ENCODE assay signal across 8 mouse cellular contexts in the genomic region with DNA sequence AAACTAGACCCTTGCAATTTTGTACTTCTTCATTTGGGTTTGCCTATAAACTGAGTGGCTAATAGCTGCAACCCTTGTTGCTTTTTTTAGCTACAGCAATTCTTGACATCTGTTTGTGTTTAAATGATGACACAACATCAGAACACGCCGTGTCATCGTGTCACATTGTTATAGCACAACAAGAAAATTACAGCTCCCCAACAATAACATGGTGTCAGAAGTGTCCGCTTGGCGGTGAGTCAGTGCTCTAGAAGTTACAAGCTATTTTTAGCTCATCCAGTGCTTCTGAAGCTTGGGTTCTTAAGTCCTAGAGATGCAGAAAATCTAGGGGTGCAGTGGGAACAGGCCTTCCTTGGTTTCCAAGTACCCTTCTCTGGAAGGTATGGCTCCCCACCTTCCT. TPM values are rescaled to one million over a fixed set of nuclear protein-coding genes. Genes with fewer than 3 reads are reported as not detected.
DNase-seq lines count a peak whose midpoint lies in the region; ATAC-seq and TF ChIP-seq lines count a peak whose summit lies in the region.

No protein-coding gene starts in this region.

- ATAC-seq in hindbrain, embryonic 15.5 days (ENCODE audit: low FRiP score, low read depth), result no peak
- ATAC-seq in activated CD4-positive, CD25-positive, alpha-beta regulatory T cell, adult 4 months, result no peak

- TF ChIP-seq CTCF in cerebellum, adult 2 months (IDR thresholded peaks at IDR 0.05; ENCODE audit: borderline replicate concordance, insufficient read depth, low read depth, low read length), result no peak

- H3K36me3 ChIP-seq in hindbrain, embryonic 15.5 days, result no peaks in the 10 kb centered on the region
- H3K36me3 ChIP-seq in megakaryocyte, embryonic 14.5 days (replicated peaks; ENCODE audit: low read length), result peaks cover 21% of the 10 kb centered on the region

- H3K9ac ChIP-seq in hindbrain, embryonic 15.5 days, result peak overlapping the region; percentile 96

- H3K27ac ChIP-seq in cerebellum, adult 2 months (ENCODE audit: insufficient read depth, low read length), result peak overlapping the region; percentile 9
- H3K27ac ChIP-seq in hindbrain, embryonic 15.5 days (replicated peaks), result peak overlapping the region; percentile 95

- DNase-seq in cerebellum, adult 2 months, result no peak
- no peak for DNase-seq in cerebellum, adult 11-12 months
- DNase-seq in thymus, postnatal 0 days (ENCODE audit: low spot score), result peak; percentile 14
- DNase-seq in thymus, postnatal 25 days, result no peak
- no peak for DNase-seq in layer of hippocampus, postnatal 36 days

- WGBS in cerebellum, adult 2 months, result 46% methylated on average over 5 of the region's 5 CpGs
- 53% methylated on average over 5 of the region's 5 CpGs for WGBS in hindbrain, embryonic 15.5 days

- no peaks in the 10 kb centered on the region for H3K9me3 ChIP-seq in hindbrain, embryonic 15.5 days
- peaks cover 3% of the 10 kb centered on the region; the same call in 1 of the 2 replicates for H3K9me3 ChIP-seq in megakaryocyte, embryonic 14.5 days

- H3K27me3 ChIP-seq in cerebellum, adult 2 months (ENCODE audit: control insufficient read depth, insufficient read depth, low read length), result no peaks in the 10 kb centered on the region
- no peaks in the 10 kb centered on the region for H3K27me3 ChIP-seq in hindbrain, embryonic 15.5 days
- H3K27me3 ChIP-seq in megakaryocyte, embryonic 14.5 days (replicated peaks), result no peaks in the 10 kb centered on the region

- TF ChIP-seq POLR2A in cerebellum, adult 2 months (IDR thresholded peaks at IDR 0.05; ENCODE audit: borderline replicate concordance, insufficient read depth, low read length), result no peak

- H3K4me3 ChIP-seq in cerebellum, adult 2 months (replicated peaks; ENCODE audit: insufficient read depth, low read depth, low read length), result peak overlapping the region; percentile 57
- H3K4me3 ChIP-seq in hindbrain, embryonic 15.5 days, result peak overlapping the region; percentile 99
- peak overlapping the region; percentile 93 for H3K4me3 ChIP-seq in megakaryocyte, embryonic 14.5 days (replicated peaks)

- H3K4me2 ChIP-seq in hindbrain, embryonic 15.5 days, result peak overlapping the region; percentile 94

- H3K4me1 ChIP-seq in cerebellum, adult 2 months (ENCODE audit: control insufficient read depth, insufficient read depth, low read length), result no peaks in the 10 kb centered on the region
- peaks cover 21% of the 10 kb centered on the region for H3K4me1 ChIP-seq in hindbrain, embryonic 15.5 days (replicated peaks)
- H3K4me1 ChIP-seq in megakaryocyte, embryonic 14.5 days, result peaks cover 29% of the 10 kb centered on the region

RNA-seq across cellular contexts. Expression of a gene that starts 0.6 kb away (rescaled TPM):
- 36.2 and 39.2 TPM in 2 replicates for polyA plus RNA-seq in cerebellum, adult 2 months (2012; rRNA removed)
- polyA plus RNA-seq in thymus, postnatal 0 days (2015; fragmentation: Nextera tagmentation; extraction: Ambion mirVana), result 15.3 and 17.4 TPM in 2 replicates
- 22.7 and 23.6 TPM in 2 replicates for polyA plus RNA-seq in hindbrain, embryonic 15.5 days (2015; fragmentation: Nextera tagmentation; extraction: Ambion mirVana)
- 1.3 and 5.1 TPM in 2 replicates for polyA plus RNA-seq in megakaryocyte, embryonic 14.5 days (2012; ENCODE audit: insufficient read depth, low replicate concordance)
- 10 to 100 TPM; 26.7 to 27.3 TPM for polyA plus RNA-seq in activated CD4-positive, CD25-positive, alpha-beta regulatory T cell, adult 4 months (2017; shearing (Covaris generic))
- total RNA-seq in layer of hippocampus, postnatal 36 days (2021), result 10 to 100 TPM; 42.2 to 47.4 TPM
